Mouse (Mus musculus) neural tube, embryonic 10.5 days (tissue): Measurements from ENCODE around the gene Jam3.

Experiments used
- DNase-seq: peaks from one replicate; pipeline ENCODE4 v3.0.0-alpha.2; 2017; ENCODE audit warnings: low spot score; ENCODE audit errors: extremely low spot score

Gene Jam3

GRCm38 (mm10) chr9:27154763-27155530, at the start of gene Jam3:
Jam3 (minus strand) TSS chr9:27155421.
- peak; percentile 98 for DNase-seq

GRCm38 (mm10) chr9:27204201-27204600, 49.0 kb upstream of the Jam3 start:
- no peak for DNase-seq

GRCm38 (mm10) chr9:27203134-27203533, 47.9 kb upstream of the Jam3 start:
- peak; percentile 89 for DNase-seq

- DNase-seq, result no peak
These were observed 46.4 kb upstream of the Jam3 start for GRCm38 (mm10) chr9:27201472-27202219.

GRCm38 (mm10) chr9:27193592-27194080, 38.4 kb upstream of the Jam3 start:
- no peak for DNase-seq

DNA sequence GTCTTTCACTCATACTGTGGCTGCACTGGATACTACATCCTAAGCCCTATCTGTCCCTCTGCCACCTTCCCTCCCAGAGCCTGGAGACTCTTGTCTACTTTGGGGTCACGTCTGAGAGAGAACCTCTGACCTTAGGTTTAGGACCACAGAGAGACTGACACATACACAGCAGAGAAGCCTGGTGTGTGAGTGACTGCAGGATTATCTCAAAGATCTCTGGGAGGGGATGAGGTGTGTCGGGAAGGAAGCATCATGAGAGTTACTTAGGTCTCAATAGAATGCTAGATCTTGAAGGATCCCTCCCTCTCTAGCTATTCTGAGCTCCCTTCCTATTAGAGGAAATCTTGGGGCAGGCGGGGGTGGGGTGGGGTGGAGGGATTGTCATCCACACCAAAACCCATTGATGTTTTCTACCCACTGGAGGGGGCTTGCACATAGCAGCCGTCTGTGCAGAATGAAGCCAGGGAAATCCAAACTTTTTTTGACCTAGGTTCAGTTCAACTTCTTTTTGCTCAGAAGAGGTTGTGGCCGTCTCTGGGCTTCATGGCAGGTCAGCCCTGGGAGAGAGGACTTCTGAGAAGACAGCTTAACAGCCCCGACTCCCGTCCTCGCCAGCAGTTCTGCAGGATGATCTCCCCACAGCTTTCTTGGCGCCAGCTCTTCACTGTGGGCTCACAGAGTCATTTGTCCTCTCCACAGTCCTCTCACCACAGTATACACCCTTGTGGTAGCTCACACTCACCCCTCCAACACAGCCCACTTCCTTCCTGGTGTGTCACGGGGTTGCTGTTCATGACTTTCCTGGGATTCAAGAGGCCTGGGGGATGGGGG, 37.8 kb upstream of the Jam3 start:
- no peak for DNase-seq

DNA sequence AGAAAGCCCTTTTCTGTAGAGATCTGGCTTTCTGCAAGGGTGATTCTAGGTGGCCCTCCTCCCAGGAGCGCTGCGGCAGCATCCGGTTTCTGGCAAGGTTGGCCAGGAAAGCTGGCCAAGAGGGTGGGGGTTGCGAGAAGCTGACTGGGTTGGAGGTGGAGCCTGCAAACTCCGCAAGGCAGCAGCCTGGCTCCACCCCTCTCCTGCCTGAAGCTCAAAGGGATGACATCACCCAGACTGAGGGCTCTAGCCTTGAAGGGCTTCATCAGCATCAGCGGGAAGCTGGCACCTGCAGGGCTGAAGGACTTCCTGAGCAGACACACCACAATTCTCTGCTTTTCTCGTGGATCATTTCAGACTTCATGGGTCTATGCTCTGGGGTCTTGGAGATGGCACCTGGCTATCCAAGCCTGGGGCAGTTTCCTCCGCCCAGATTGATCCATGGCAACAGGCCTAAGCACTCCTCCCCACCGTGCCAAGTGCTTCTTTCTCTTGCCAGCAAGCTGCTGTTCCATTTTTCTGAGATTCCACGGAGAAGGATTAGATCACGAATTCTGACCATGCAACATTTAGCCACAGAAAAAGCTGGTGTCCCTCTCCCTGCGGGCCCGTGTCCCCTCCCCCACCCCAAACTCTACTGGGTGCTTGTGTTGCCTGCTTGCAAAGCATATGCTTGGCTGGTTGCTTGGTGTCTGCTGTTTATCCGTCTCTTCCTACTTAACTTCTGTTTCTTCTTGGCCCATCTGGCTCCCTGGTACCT, 37.0 kb upstream of the Jam3 start:
- peak; percentile 71 for DNase-seq

GRCm38 (mm10) chr9:27191501-27191981, 36.3 kb upstream of the Jam3 start:
- DNase-seq, result no peak

DNA sequence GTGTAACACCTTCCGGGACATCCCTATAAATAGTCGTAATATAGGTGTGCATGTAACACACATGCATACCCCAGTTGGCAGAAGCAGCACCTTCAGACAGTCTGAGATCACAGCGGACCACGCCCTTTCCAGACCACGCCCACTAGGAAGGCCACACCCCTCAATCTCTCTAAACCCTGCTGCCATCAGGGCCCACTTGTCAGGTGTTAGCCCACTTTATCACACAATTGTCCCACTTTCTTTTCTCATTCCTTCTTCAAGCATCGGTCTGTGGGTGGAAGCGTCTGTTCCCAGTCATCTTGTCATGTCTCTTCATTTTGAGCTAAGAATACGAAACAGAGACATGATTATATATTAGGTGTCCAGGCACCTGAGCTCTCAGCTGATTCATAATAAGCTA, 35.2 kb upstream of the Jam3 start:
- DNase-seq, result no peak

DNA sequence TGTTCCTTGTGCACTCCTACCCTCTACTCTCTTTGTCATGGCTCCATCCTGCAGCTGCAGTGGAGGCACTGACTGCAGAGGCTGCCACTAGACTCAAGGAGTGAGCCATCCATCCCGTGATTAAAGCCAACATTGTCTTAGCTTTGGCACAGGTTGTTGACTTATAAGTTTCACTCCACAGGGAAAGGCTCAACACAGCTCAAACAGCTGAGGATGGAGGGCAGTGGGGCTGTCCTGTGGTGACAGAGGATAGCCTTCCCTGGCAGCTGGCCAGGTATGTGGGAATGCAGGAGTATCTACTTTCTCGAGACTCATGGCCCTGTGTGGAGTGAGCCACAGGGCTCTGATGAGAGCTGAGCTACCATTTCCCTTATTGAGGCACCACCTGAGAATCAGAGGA, 34.1 kb upstream of the Jam3 start:
- DNase-seq, result no peak

DNA sequence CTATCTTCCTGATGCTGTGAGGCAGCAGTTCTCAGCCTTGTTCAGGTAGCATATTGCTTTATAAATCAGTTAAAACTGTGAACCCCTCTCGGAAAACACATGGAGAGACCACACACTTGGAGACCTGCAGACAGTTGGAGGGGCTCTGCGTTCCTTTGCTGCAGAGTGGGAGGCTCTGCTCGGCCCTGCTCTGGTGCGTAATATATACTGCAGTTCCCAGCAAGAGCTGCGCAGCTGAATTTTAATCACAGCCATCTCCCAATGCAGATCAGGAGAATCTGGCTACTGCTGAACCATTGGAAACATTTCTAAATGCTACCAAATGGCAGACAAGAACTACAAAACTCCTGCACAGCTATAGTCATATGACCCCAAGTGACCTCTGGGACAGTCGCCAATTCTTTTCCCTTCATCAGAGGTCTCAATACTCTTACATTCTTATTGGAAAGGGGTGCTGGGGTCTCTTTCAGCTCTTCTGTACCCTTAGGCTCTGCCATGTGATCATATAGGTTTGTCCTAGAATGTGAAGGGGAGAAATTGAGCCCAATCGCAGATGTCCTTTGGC, 33.5 kb upstream of the Jam3 start:
- no peak for DNase-seq

- DNase-seq, result no peak
These were observed 30.6 kb upstream of the Jam3 start for GRCm38 (mm10) chr9:27185820-27186219.

GRCm38 (mm10) chr9:27182087-27182486, 26.9 kb upstream of the Jam3 start:
- DNase-seq, result no peak

GRCm38 (mm10) chr9:27180492-27180891, 25.3 kb upstream of the Jam3 start:
- DNase-seq, result no peak

DNA sequence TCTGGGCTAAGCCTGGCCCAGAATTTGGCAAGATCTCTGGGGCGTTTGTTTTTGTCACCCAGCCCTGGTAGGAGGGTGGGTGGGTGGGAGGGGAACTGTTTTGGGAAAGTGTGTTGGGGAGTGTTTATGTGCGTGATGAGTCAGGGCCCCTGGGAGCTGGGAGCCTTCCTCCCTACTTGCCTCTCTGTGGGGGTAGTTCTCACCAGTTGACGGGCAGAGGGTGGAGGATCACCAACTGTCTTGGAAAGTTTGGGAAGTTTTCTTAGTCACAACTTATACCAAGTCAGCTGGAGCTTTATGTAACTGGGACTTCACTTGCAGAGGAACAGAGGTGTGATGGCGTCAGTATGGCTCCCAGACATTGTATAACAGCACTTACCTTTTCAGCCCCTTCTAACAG, 23.7 kb upstream of the Jam3 start:
- DNase-seq, result no peak

DNA sequence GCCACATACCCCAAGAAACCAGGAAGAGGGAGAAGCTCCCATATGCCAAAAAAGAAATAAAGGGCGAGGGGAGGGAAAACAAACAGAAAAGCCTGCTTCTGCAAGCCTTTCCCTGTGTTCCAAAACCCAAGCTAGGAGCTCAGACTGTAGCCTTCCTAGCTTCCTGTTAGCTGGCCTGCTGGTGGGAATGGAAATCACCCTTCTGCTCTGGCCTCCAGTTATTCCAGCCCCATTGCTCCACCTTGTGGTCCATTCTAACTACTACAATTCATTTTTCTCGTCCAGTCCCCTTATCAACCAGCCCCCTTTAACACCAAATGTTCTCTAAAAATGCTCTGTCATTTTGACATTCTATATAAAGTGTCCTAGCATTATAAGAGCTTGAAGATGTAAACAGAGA, 20.9 kb upstream of the Jam3 start:
- DNase-seq, result peak; percentile 45

DNA sequence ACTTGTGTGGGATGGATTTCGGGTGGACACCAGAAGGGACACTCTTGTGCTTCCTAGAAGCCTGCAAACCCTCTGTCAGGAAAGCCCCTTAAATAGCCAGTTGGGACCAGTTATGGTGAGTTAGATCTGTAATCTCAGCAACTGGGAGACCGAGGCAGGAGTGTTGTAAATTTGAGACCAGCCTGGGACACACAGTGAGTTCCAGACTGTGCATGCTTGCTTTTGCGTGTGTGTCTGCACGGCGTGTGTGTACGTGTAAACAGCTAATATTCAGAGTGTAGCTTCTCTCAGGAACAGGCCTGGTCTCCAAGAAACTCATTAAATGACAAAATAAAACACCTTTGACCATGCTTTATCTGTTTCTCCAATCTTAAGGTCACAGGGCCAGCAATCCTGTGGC, 20.5 kb upstream of the Jam3 start:
- no peak for DNase-seq

- no peak for DNase-seq
These were observed 20.0 kb upstream of the Jam3 start for GRCm38 (mm10) chr9:27175241-27175640.

DNA sequence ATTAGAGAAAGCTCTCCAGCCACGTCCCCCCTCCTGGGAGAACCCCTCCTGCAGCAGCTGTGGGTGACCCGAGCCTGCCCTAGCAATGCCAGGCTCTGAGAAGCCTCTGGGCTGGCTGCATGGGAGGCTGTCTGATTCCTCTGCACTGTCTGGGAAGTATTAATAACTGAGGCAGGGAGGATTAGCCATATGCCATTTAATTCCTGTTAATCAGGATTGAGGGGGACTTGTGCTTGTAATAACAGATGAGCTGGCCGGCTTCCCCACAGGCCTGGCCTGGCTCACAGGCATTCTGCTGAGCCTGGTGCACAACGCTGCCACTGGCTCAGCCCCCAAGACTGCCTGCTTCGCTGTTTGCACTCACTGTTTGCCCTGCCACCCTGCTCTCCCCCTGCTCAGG, 18.9 kb upstream of the Jam3 start:
- DNase-seq, result no peak

GRCm38 (mm10) chr9:27173646-27174045, 18.4 kb upstream of the Jam3 start:
- DNase-seq, result no peak

GRCm38 (mm10) chr9:27172839-27173238, 17.6 kb upstream of the Jam3 start:
- no peak for DNase-seq
